Mouse (Mus musculus): ENCODE results near the gene Gif.

- no peak for TF ChIP-seq POLR2A (IDR thresholded peaks at IDR 0.05; ENCODE audit: extremely low read depth, insufficient read depth, low read length)
- TF ChIP-seq CTCF (IDR thresholded peaks at IDR 0.05; ENCODE audit: low read depth, low read length) = no peak
Observed at GRCm38 (mm10) chr19:11720071-11720470, 27.3 kb upstream of the Gif start.

Measured in liver, adult 2 months (tissue).